ENCODE assay signal across 10 mouse cellular contexts in the genomic region with DNA sequence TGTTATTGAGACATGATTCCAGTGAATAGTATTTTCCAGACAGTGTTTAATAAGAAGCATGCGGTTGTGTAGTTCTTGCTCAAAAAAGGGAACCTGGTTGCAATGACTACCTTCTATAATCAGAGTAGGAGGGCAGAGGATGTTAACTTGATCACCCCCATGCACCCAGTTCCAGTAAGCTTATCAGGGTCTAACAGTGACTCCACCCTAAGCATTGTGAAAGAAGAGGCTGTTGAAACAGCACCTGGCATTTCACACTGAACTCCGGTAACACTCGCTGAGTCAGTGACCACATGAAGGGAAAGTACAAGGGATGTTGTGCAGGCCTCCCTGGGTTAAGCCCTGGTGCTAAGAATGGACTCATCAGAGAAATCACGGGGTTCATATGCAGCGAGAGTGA.
DNase-seq lines count a peak whose midpoint lies in the region; ATAC-seq and TF ChIP-seq lines count a peak whose summit lies in the region.
"Had no signal": no experiment of that assay in that cellular context is flagged by ENCODE, and none has a peak within 500 bp of the region (broad histone marks: within the 10 kb centered on the region; RNA-seq: fewer than 3 reads in every experiment).

No protein-coding gene starts in this region.

- no peak overlapping the region for H3K4me3 ChIP-seq in CH12.LX (replicated peaks in 1 of 3; ENCODE audit: low read depth in 2 of 3, low read length in 2 of 3, poor library complexity in 1 of 3)
- H3K4me3 ChIP-seq: lung, embryonic 15.5 days had no signal

- H3K79me2 ChIP-seq in CH12.LX (replicated peaks; ENCODE audit: control insufficient read depth, extremely low read depth, insufficient read depth, poor library complexity, severe bottlenecking): no peaks in the 10 kb centered on the region

- TF ChIP-seq CTCF in CH12.LX (conservative IDR thresholded peaks at IDR 0.05 in 1 of 2, IDR thresholded peaks at IDR 0.05 in 1 of 2; ENCODE audit: low read depth in 2 of 2, low read length in 2 of 2): no peak

- H3K27me3 ChIP-seq in CH12.LX (replicated peaks): no peaks in the 10 kb centered on the region
- H3K27me3 ChIP-seq: lung, embryonic 15.5 days had no signal

- in situ Hi-C loops in CH12.LX (cut with MboI; ENCODE audit: low pct_ligation_motif_present, low pct_unique_long_range_greater_than_20kb, low sequenced_read_pairs): no loop called here

- H3K9me3 ChIP-seq in CH12.LX (replicated peaks; ENCODE audit: low read length): peaks cover 18% of the 10 kb centered on the region
- H3K9me3 ChIP-seq: lung, embryonic 15.5 days had no signal

- no peak overlapping the region; the same call in 1 of the 2 replicates for H3K4me2 ChIP-seq in CH12.LX (ENCODE audit: insufficient read depth, low read depth, poor library complexity, severe bottlenecking)
- H3K4me2 ChIP-seq: lung, embryonic 15.5 days had no signal

- TF ChIP-seq POLR2A in CH12.LX (IDR thresholded peaks at IDR 0.05; ENCODE audit: low read depth, low read length): peak; percentile 50

- intact Hi-C loops in left cerebral cortex, postnatal 14 days (cut with DNase I): no loop called here

- dilution Hi-C loops in CH12.LX (cut with MboI; ENCODE audit: extremely low pct_ligation_motif_present, extremely low pct_unique_long_range_greater_than_20kb, low sequenced_read_pairs): no loop called here

- peak overlapping the region; percentile 71 for H3K9ac ChIP-seq in CH12.LX (ENCODE audit: insufficient read depth, low read depth)
- H3K9ac ChIP-seq: lung, embryonic 15.5 days had no signal

- DNase-seq in 3134 (ENCODE audit: extremely low read depth, insufficient read length, low spot score): peak; percentile 3
- DNase-seq in CH12.LX (ENCODE audit: extremely low read depth): peak; percentile 97
- peak; percentile 64 for DNase-seq in induced T-regulatory cell, adult 2 months (ENCODE audit: low read depth)
- DNase-seq in cerebellum, adult 8-10 months: no peak
- DNase-seq in layer of hippocampus, adult 9-10 months (ENCODE audit: low spot score): no peak
- DNase-seq in embryo, embryonic 11 days: no peak
- DNase-seq in left cerebral cortex, postnatal 14 days (ENCODE audit: low spot score in 2 of 2): no peak
- DNase-seq: cerebellum, postnatal 25 days had no signal

- H3K27ac ChIP-seq in CH12.LX (ENCODE audit: insufficient read depth, low read depth): peak overlapping the region; percentile 97
- H3K27ac ChIP-seq: lung, embryonic 15.5 days had no signal

- TF ChIP-seq EP300 in CH12.LX (IDR thresholded peaks at IDR 0.05; ENCODE audit: low read length): peak; percentile 98

- TF ChIP-seq RAD21 in CH12.LX (IDR thresholded peaks at IDR 0.05; ENCODE audit: low read depth, low read length): peak; percentile 41

- peaks cover 6 to 62% of the 10 kb centered on the region in 2 experiments; a peak in 3 of 4 replicates for H3K4me1 ChIP-seq in CH12.LX (ENCODE audit: control insufficient read depth in 1 of 2, insufficient read depth in 2 of 2)
- H3K4me1 ChIP-seq: lung, embryonic 15.5 days had no signal

- peaks cover 6 to 8% of the 10 kb centered on the region in 2 experiments for H3K36me3 ChIP-seq in CH12.LX (replicated peaks in 1 of 2; ENCODE audit: control insufficient read depth in 1 of 2, insufficient read depth in 1 of 2, low read length in 1 of 2)
- H3K36me3 ChIP-seq: lung, embryonic 15.5 days had no signal

- ATAC-seq in megakaryocyte, adult 5-6 weeks (ENCODE audit: poor library complexity, severe bottlenecking): peak; percentile 89

TF ChIP-seq in CH12.LX, 34 proteins besides CTCF, POLR2A, EP300 and RAD21:
- TF ChIP-seq NELFE (IDR thresholded peaks at IDR 0.05; ENCODE audit: low read depth, low read length) (no peak), UBTF (IDR thresholded peaks at IDR 0.05; ENCODE audit: low read depth, low read length) (no peak), TBP (conservative IDR thresholded peaks at IDR 0.05; ENCODE audit: low read depth, low read length) (0 out of 2 replicates have a peak, but pooled peaks have one; percentile 53), MAZ (IDR thresholded peaks at IDR 0.05; ENCODE audit: low read depth, low read length) (peak; percentile 81; the same call in 1 of the 2 replicates), PAX5 (IDR thresholded peaks at IDR 0.05; ENCODE audit: low read length) (no peak), E2F4 (IDR thresholded peaks at IDR 0.05; ENCODE audit: insufficient replicate concordance, low read depth, low read length) (no peak), MYC (IDR thresholded peaks at IDR 0.05; ENCODE audit: low read depth, low read length) (peak; percentile 89), NRF1 (IDR thresholded peaks at IDR 0.05; ENCODE audit: low read depth, low read length) (no peak), ZKSCAN1 (IDR thresholded peaks at IDR 0.05; ENCODE audit: borderline replicate concordance, low read depth, low read length) (no peak), ZNF384 (IDR thresholded peaks at IDR 0.05; ENCODE audit: low read depth, low read length) (no peak), MEF2A (IDR thresholded peaks at IDR 0.05; ENCODE audit: borderline replicate concordance, low read depth, low read length) (peak; percentile 97), KAT2A (IDR thresholded peaks at IDR 0.05; ENCODE audit: insufficient replicate concordance, low read length) (no peak; the same call in 1 of the 2 replicates), MAFK (IDR thresholded peaks at IDR 0.05; ENCODE audit: insufficient replicate concordance, low read length) (peak; percentile 90), TCF12 (IDR thresholded peaks at IDR 0.05; ENCODE audit: low read depth, low read length) (peak; percentile 99), HCFC1 (IDR thresholded peaks at IDR 0.05; ENCODE audit: low read depth, low read length) (peak; percentile 38; the same call in 1 of the 2 replicates), POLR2AphosphoS2 (IDR thresholded peaks at IDR 0.05; ENCODE audit: low read depth, low read length) (no peak), BHLHE40 (IDR thresholded peaks at IDR 0.05; ENCODE audit: low read depth, low read length) (peak; percentile 86), USF1 (IDR thresholded peaks at IDR 0.05; ENCODE audit: low read depth, low read length) (no peak), ETS1 (conservative IDR thresholded peaks at IDR 0.05; ENCODE audit: low read depth, low read length) (peak; percentile 91), CHD1 (IDR thresholded peaks at IDR 0.05; ENCODE audit: low read depth, low read length) (no peak), SIN3A (IDR thresholded peaks at IDR 0.05; ENCODE audit: low read length) (no peak), ZC3H11A (IDR thresholded peaks at IDR 0.05; ENCODE audit: low read depth, low read length) (no peak), JUND (conservative IDR thresholded peaks at IDR 0.05; ENCODE audit: low read depth, low read length) (peak; percentile 71), GABPA (IDR thresholded peaks at IDR 0.05; ENCODE audit: insufficient replicate concordance, low read depth, low read length) (no peak), ELF1 (IDR thresholded peaks at IDR 0.05; ENCODE audit: low read depth, low read length) (no peak), SMC3 (IDR thresholded peaks at IDR 0.05; ENCODE audit: low read depth, low read length) (peak; percentile 44), USF2 (conservative IDR thresholded peaks at IDR 0.05; ENCODE audit: low read depth, low read length) (no peak), ZMIZ1 (IDR thresholded peaks at IDR 0.05; ENCODE audit: low read depth, low read length) (no peak), MAX (IDR thresholded peaks at IDR 0.05; ENCODE audit: low read length) (peak; percentile 80), CHD2 (IDR thresholded peaks at IDR 0.05; ENCODE audit: low read length) (peak; percentile 86), IRF4 (IDR thresholded peaks at IDR 0.05; ENCODE audit: low read depth, low read length) (peak; percentile 92), MXI1 (IDR thresholded peaks at IDR 0.05; ENCODE audit: low read depth, low read length) (no peak), JUN (IDR thresholded peaks at IDR 0.05; ENCODE audit: insufficient read depth, low read depth, low read length) (peak; percentile 82), RCOR1 (conservative IDR thresholded peaks at IDR 0.05; ENCODE audit: low read depth, low read length) (no peak)

Comparison
In these comparisons a context has a peak if more than half of its experiments do, and no peak if none do; other contexts are left out.
1. DNase-seq: peak in 3134 (single experiment), CH12.LX (single experiment) and induced T-regulatory cell, adult 2 months (single experiment); none in cerebellum, adult 8-10 months (single experiment), layer of hippocampus, adult 9-10 months (single experiment), embryo, embryonic 11 days (single experiment) and left cerebral cortex, postnatal 14 days (0 of 2).